16 mouse cellular contexts compared by ENCODE assay signal in genomic region chr4:150456452-150456851, GRCm38 (mm10).
DNase-seq lines count a peak whose midpoint lies in the region; ATAC-seq and TF ChIP-seq lines count a peak whose summit lies in the region.
"Had no signal": no experiment of that assay in that cellular context is flagged by ENCODE, and none has a peak within 500 bp of the region (broad histone marks: within the 10 kb centered on the region; RNA-seq: fewer than 3 reads in every experiment).

No protein-coding gene starts in this region.

- H3K4me1 ChIP-seq in heart, postnatal 0 days (ENCODE audit: control insufficient read depth, insufficient read depth), result peaks cover 50% of the 10 kb centered on the region
- H3K4me1 ChIP-seq in forebrain, embryonic 15.5 days, result peaks cover 54% of the 10 kb centered on the region
- peaks cover 71% of the 10 kb centered on the region for H3K4me1 ChIP-seq in hindbrain, embryonic 13.5 days (replicated peaks)
- peaks cover 37% of the 10 kb centered on the region for H3K4me1 ChIP-seq in midbrain, embryonic 16.5 days (ENCODE audit: control insufficient read depth, insufficient read depth, low read length)
- peaks cover 28% of the 10 kb centered on the region for H3K4me1 ChIP-seq in intestine, embryonic 16.5 days (ENCODE audit: control insufficient read depth, insufficient read depth, low read length)

- DNase-seq in heart, postnatal 0 days (ENCODE audit: low spot score), result no peak
- DNase-seq in heart, postnatal 36 days, result no peak
- no peak for DNase-seq in urinary bladder, adult 18-20 months (ENCODE audit: low spot score in 2 of 2)
- DNase-seq: adrenal gland, adult 2 months; cerebellum, adult 11 months; kidney, postnatal 10 days; liver, postnatal 0 days; right cerebral cortex, postnatal 14 days had no signal

- 88% methylated on average over 7 of the region's 7 CpGs for WGBS in heart, postnatal 0 days
- 23% methylated on average over 7 of the region's 7 CpGs for WGBS in forebrain, embryonic 15.5 days
- 32% methylated on average over 7 of the region's 7 CpGs for whole genome bisulfite sequencing in hindbrain, embryonic 13.5 days
- WGBS in midbrain, embryonic 16.5 days, result 11% methylated on average over 7 of the region's 7 CpGs
- 78% methylated on average over 7 of the region's 7 CpGs for WGBS in intestine, embryonic 16.5 days

- H3K4me2 ChIP-seq in heart, postnatal 0 days (ENCODE audit: low read depth, low read length), result no peak overlapping the region
- H3K4me2 ChIP-seq in forebrain, embryonic 15.5 days (replicated peaks), result no peak overlapping the region
- H3K4me2 ChIP-seq in hindbrain, embryonic 13.5 days, result no peak overlapping the region
- H3K4me2 ChIP-seq in midbrain, embryonic 16.5 days (ENCODE audit: low read length), result no peak overlapping the region
- no peak overlapping the region for H3K4me2 ChIP-seq in intestine, embryonic 16.5 days (ENCODE audit: low read depth, low read length)
- H3K4me2 ChIP-seq: embryonic facial prominence, embryonic 13.5 days; limb, embryonic 13.5 days had no signal

- H3K9ac ChIP-seq in heart, postnatal 0 days (replicated peaks; ENCODE audit: low read depth, low read length), result no peak overlapping the region
- H3K9ac ChIP-seq in forebrain, embryonic 15.5 days (replicated peaks), result no peak overlapping the region
- H3K9ac ChIP-seq in hindbrain, embryonic 13.5 days, result no peak overlapping the region
- no peak overlapping the region for H3K9ac ChIP-seq in midbrain, embryonic 16.5 days (ENCODE audit: low read depth, low read length)
- no peak overlapping the region for H3K9ac ChIP-seq in intestine, embryonic 16.5 days (ENCODE audit: low read depth, low read length)
- H3K9ac ChIP-seq: embryonic facial prominence, embryonic 13.5 days; limb, embryonic 13.5 days; liver, postnatal 0 days had no signal

- no peaks in the 10 kb centered on the region for H3K36me3 ChIP-seq in heart, postnatal 0 days (replicated peaks; ENCODE audit: control insufficient read depth, insufficient read depth, low read length)
- no peaks in the 10 kb centered on the region for H3K36me3 ChIP-seq in forebrain, embryonic 15.5 days
- H3K36me3 ChIP-seq in hindbrain, embryonic 13.5 days, result no peaks in the 10 kb centered on the region
- H3K36me3 ChIP-seq in midbrain, embryonic 16.5 days (ENCODE audit: control insufficient read depth, insufficient read depth, low read length), result no peaks in the 10 kb centered on the region
- no peaks in the 10 kb centered on the region for H3K36me3 ChIP-seq in intestine, embryonic 16.5 days (ENCODE audit: control insufficient read depth, insufficient read depth, low read length)
- H3K36me3 ChIP-seq: embryonic facial prominence, embryonic 13.5 days; limb, embryonic 13.5 days had no signal

- H3K9me3 ChIP-seq in heart, postnatal 0 days (replicated peaks; ENCODE audit: control insufficient read depth, low read length), result no peaks in the 10 kb centered on the region
- H3K9me3 ChIP-seq in forebrain, embryonic 15.5 days, result no peaks in the 10 kb centered on the region
- no peaks in the 10 kb centered on the region for H3K9me3 ChIP-seq in hindbrain, embryonic 13.5 days
- H3K9me3 ChIP-seq in midbrain, embryonic 16.5 days (replicated peaks; ENCODE audit: control insufficient read depth, low read length, poor library complexity, severe bottlenecking), result no peaks in the 10 kb centered on the region
- H3K9me3 ChIP-seq in intestine, embryonic 16.5 days (ENCODE audit: control insufficient read depth, low read length), result no peaks in the 10 kb centered on the region
- H3K9me3 ChIP-seq: embryonic facial prominence, embryonic 13.5 days; G1E; limb, embryonic 13.5 days had no signal

- TF ChIP-seq EP300 in heart, postnatal 0 days (IDR thresholded peaks at IDR 0.05; ENCODE audit: low read depth), result no peak

- intact Hi-C loops in heart, postnatal 36 days (cut with DNase I), result no loop called here

- no peak for ATAC-seq in heart, postnatal 0 days (ENCODE audit: insufficient read depth, low read depth)
- no peak for ATAC-seq in forebrain, embryonic 15.5 days (replicated peaks)
- ATAC-seq in hindbrain, embryonic 13.5 days (ENCODE audit: low FRiP score), result no peak; the same call in 1 of the 2 replicates
- 0 out of 2 replicates have a peak, but pooled peaks have one; percentile 37 for ATAC-seq in midbrain, embryonic 16.5 days
- ATAC-seq in intestine, embryonic 16.5 days, result no peak
- ATAC-seq: liver, postnatal 0 days had no signal

- no peaks in the 10 kb centered on the region for H3K27me3 ChIP-seq in heart, postnatal 0 days (ENCODE audit: control insufficient read depth, insufficient read depth, low read length)
- no peaks in the 10 kb centered on the region for H3K27me3 ChIP-seq in forebrain, embryonic 15.5 days
- H3K27me3 ChIP-seq in hindbrain, embryonic 13.5 days, result no peaks in the 10 kb centered on the region
- H3K27me3 ChIP-seq in midbrain, embryonic 16.5 days (ENCODE audit: control insufficient read depth, insufficient read depth, low read depth, low read length), result no peaks in the 10 kb centered on the region
- no peaks in the 10 kb centered on the region for H3K27me3 ChIP-seq in intestine, embryonic 16.5 days (replicated peaks; ENCODE audit: control insufficient read depth, insufficient read depth, low read length)
- H3K27me3 ChIP-seq: embryonic facial prominence, embryonic 13.5 days; limb, embryonic 13.5 days had no signal

- peak overlapping the region; percentile 9; the same call in 1 of the 2 replicates for H3K27ac ChIP-seq in heart, postnatal 0 days (ENCODE audit: low read depth)
- peak overlapping the region; percentile 51; the same call in 1 of the 2 replicates for H3K27ac ChIP-seq in forebrain, embryonic 15.5 days (replicated peaks)
- H3K27ac ChIP-seq in hindbrain, embryonic 13.5 days, result peak overlapping the region; percentile 80
- H3K27ac ChIP-seq in midbrain, embryonic 16.5 days (ENCODE audit: low read length), result peak overlapping the region; percentile 58; the same call in 1 of the 2 replicates
- no peak overlapping the region for H3K27ac ChIP-seq in intestine, embryonic 16.5 days (ENCODE audit: low read length)
- H3K27ac ChIP-seq: embryonic facial prominence, embryonic 13.5 days; left cerebral cortex, adult 2 months; limb, embryonic 13.5 days had no signal

- TF ChIP-seq CTCF in heart, postnatal 0 days (IDR thresholded peaks at IDR 0.05; ENCODE audit: low read depth), result no peak

- H3K4me3 ChIP-seq in heart, postnatal 0 days (ENCODE audit: low read depth, low read length), result no peak overlapping the region
- no peak overlapping the region for H3K4me3 ChIP-seq in forebrain, embryonic 15.5 days
- no peak overlapping the region for H3K4me3 ChIP-seq in hindbrain, embryonic 13.5 days
- no peak overlapping the region for H3K4me3 ChIP-seq in midbrain, embryonic 16.5 days (ENCODE audit: low read depth, low read length)
- H3K4me3 ChIP-seq in intestine, embryonic 16.5 days (ENCODE audit: low read length), result no peak overlapping the region
- H3K4me3 ChIP-seq: embryonic facial prominence, embryonic 13.5 days; left cerebral cortex, adult 2 months; limb, embryonic 13.5 days had no signal
